Mouse (Mus musculus) lung, embryonic 16.5 days (tissue): ENCODE data around the gene Fam120b. TPM values are rescaled to one million over a fixed set of nuclear protein-coding genes. Genes with fewer than 3 reads are reported as not detected.

ENCODE experiments used
- ATAC-seq: fragments of 200-750 bp; cut with Nextera tagmentation; 2 replicates; pipeline ENCODE4 v1.8.0; 2017; ENCODE audit warnings: low read depth, mild to moderate bottlenecking, moderate library complexity
- H3K27ac ChIP-seq: fragments of 300-500 bp; sonication (generic); 2 replicates; pipeline ENCODE4 v1.5.1; 2014; ENCODE audit warnings: mild to moderate bottlenecking, control low read depth, low read length
- H3K27me3 ChIP-seq: fragments of 300-500 bp; sonication (generic); 2 replicates; pipeline ENCODE4 v1.6.1; 2014; ENCODE audit warnings: low read depth, low read length, mixed read lengths; ENCODE audit not compliant: control insufficient read depth, insufficient read depth
- H3K36me3 ChIP-seq: fragments of 300-500 bp; sonication (generic); 2 replicates; pipeline ENCODE4 v1.6.1; 2014; ENCODE audit warnings: low read length; ENCODE audit not compliant: control insufficient read depth, insufficient read depth
- H3K4me1 ChIP-seq: fragments of 300-500 bp; sonication (generic); replicated peaks from 2 replicates; pipeline ENCODE4 v1.6.1; 2014; ENCODE audit warnings: low read length, mixed read lengths; ENCODE audit not compliant: control insufficient read depth, insufficient read depth
- H3K4me2 ChIP-seq: fragments of 300-500 bp; sonication (generic); 2 replicates; pipeline ENCODE4 v1.6.1; 2014; ENCODE audit warnings: low read depth, low read length, control low read depth
- H3K4me3 ChIP-seq: fragments of 300-500 bp; sonication (generic); 2 replicates; pipeline ENCODE4 v1.5.1; 2014; ENCODE audit warnings: mild to moderate bottlenecking, low read length, control low read depth
- H3K9ac ChIP-seq: fragments of 300-500 bp; sonication (generic); 2 replicates; pipeline ENCODE4 v1.6.1; 2014; ENCODE audit warnings: low read length, control low read depth
- H3K9me3 ChIP-seq: fragments of 300-500 bp; sonication (generic); 2 replicates; pipeline ENCODE4 v1.6.1; 2016; ENCODE audit warnings: low read length; ENCODE audit not compliant: control insufficient read depth
- WGBS: fragments of 180-500 bp; shearing (Covaris S2); extraction: QIAGEN DNeasy Blood & Tissue Kit; methylation state at CpG from one replicate; pipeline ENCODE4 v1.1.7; 2014; 5-methylcytosine and 5-hydroxymethylcytosine counted together
- polyA plus RNA-seq: library from polyadenylated mRNA; unstranded; fragments of >200 nt; fragmentation: Nextera tagmentation; extraction: Ambion mirVana; gene quantifications from 2 replicates; pipeline ENCODE4 v1.2.1, GENCODE M21; 2015

The Fam120b gene
- polyA plus RNA-seq, 1 experiment from 2014 or later, result 26.1 TPM

- no peak overlapping the region for H3K9ac ChIP-seq
- no peaks in the 10 kb centered on the region for H3K9me3 ChIP-seq
- peaks cover 11% of the 10 kb centered on the region for H3K4me1 ChIP-seq
- no peak overlapping the region for H3K4me3 ChIP-seq
- H3K27ac ChIP-seq, result no peak overlapping the region
- WGBS, result 14% methylated on average over 15 of the region's 15 CpGs
- H3K36me3 ChIP-seq, result no peaks in the 10 kb centered on the region
- ATAC-seq, result no peak
- H3K4me2 ChIP-seq, result no peak overlapping the region
- peaks cover 68% of the 10 kb centered on the region for H3K27me3 ChIP-seq
These were observed 17.4 kb upstream of the Fam120b start for GRCm38 (mm10) chr17:15378413-15379109.

- no peak for ATAC-seq
- H3K27ac ChIP-seq, result no peak overlapping the region
- no peaks in the 10 kb centered on the region for H3K9me3 ChIP-seq
- H3K9ac ChIP-seq, result peak overlapping the region; percentile 59
- H3K4me2 ChIP-seq, result peak overlapping the region; percentile 80
- peaks cover 55% of the 10 kb centered on the region for H3K27me3 ChIP-seq
- peak overlapping the region; percentile 50 for H3K4me3 ChIP-seq
- peaks cover 11% of the 10 kb centered on the region for H3K4me1 ChIP-seq
- no peaks in the 10 kb centered on the region for H3K36me3 ChIP-seq
- 15% methylated on average over 17 of the region's 17 CpGs for WGBS
These were observed 16.1 kb upstream of the Fam120b start for GRCm38 (mm10) chr17:15379741-15380526.

GRCm38 (mm10) chr17:15380641-15381051, 15.4 kb upstream of the Fam120b start:
- Histone ChIP-seq H3K4me1 (peaks cover 11% of the 10 kb centered on the region), H3K9me3 (no peaks in the 10 kb centered on the region), H3K27me3 (peaks cover 54% of the 10 kb centered on the region), H3K4me2 (peak overlapping the region; percentile 80), H3K9ac (peak overlapping the region; percentile 59), H3K27ac (no peak overlapping the region), H3K4me3 (peak overlapping the region; percentile 50), H3K36me3 (no peaks in the 10 kb centered on the region)
- peak; percentile 60; the same call in 1 of the 2 replicates for ATAC-seq
- under 1% methylated on average over 27 of the region's 27 CpGs for WGBS

- H3K4me1 ChIP-seq, result peaks cover 11% of the 10 kb centered on the region
- no peak for ATAC-seq
- H3K4me3 ChIP-seq, result peak overlapping the region; percentile 50
- WGBS, result 16% methylated on average over 22 of the region's 22 CpGs
- H3K4me2 ChIP-seq, result peak overlapping the region; percentile 80
- peaks cover 54% of the 10 kb centered on the region for H3K27me3 ChIP-seq
- no peak overlapping the region for H3K27ac ChIP-seq
- peak overlapping the region; percentile 59 for H3K9ac ChIP-seq
- no peaks in the 10 kb centered on the region for H3K36me3 ChIP-seq
- no peaks in the 10 kb centered on the region for H3K9me3 ChIP-seq
These were observed 14.7 kb upstream of the Fam120b start for GRCm38 (mm10) chr17:15381092-15381860.

GRCm38 (mm10) chr17:15381869-15382660, 13.9 kb upstream of the Fam120b start:
- ATAC-seq, result no peak
- H3K4me1 ChIP-seq, result peaks cover 11% of the 10 kb centered on the region
- H3K36me3 ChIP-seq, result no peaks in the 10 kb centered on the region
- no peak overlapping the region for H3K4me2 ChIP-seq
- H3K27me3 ChIP-seq, result peaks cover 47% of the 10 kb centered on the region
- no peak overlapping the region for H3K9ac ChIP-seq
- H3K9me3 ChIP-seq, result no peaks in the 10 kb centered on the region
- H3K4me3 ChIP-seq, result no peak overlapping the region
- WGBS, result 39% methylated on average over 7 of the region's 7 CpGs
- H3K27ac ChIP-seq, result no peak overlapping the region

- H3K27me3 ChIP-seq, result peaks cover 38% of the 10 kb centered on the region
- 93% methylated on average over 5 of the region's 5 CpGs for WGBS
These were observed 12.6 kb upstream of the Fam120b start for GRCm38 (mm10) chr17:15383360-15383759.

GRCm38 (mm10) chr17:15388892-15389291, 7.1 kb upstream of the Fam120b start:
- H3K27ac ChIP-seq, result no peak overlapping the region
- no peaks in the 10 kb centered on the region for H3K27me3 ChIP-seq
- ATAC-seq, result no peak
- no peak overlapping the region for H3K4me3 ChIP-seq
- no peak overlapping the region for H3K4me2 ChIP-seq
- H3K9me3 ChIP-seq, result no peaks in the 10 kb centered on the region
- H3K36me3 ChIP-seq, result no peaks in the 10 kb centered on the region
- no peak overlapping the region for H3K9ac ChIP-seq
- 67% methylated on average over 4 of the region's 4 CpGs for WGBS
- H3K4me1 ChIP-seq, result no peaks in the 10 kb centered on the region

More at GRCm38 (mm10) chr17:15383360-15383759, 12.6 kb upstream of the Fam120b start:
- H3K36me3 ChIP-seq, result no peaks in the 10 kb centered on the region
- H3K9me3 ChIP-seq, result no peaks in the 10 kb centered on the region
- no peak overlapping the region for H3K9ac ChIP-seq
- H3K4me2 ChIP-seq, result no peak overlapping the region
- no peak overlapping the region for H3K4me3 ChIP-seq
- H3K4me1 ChIP-seq, result peaks cover 11% of the 10 kb centered on the region
- ATAC-seq, result no peak
- no peak overlapping the region for H3K27ac ChIP-seq

GRCm38 (mm10) chr17:15389356-15389755, 6.6 kb upstream of the Fam120b start:
- Histone ChIP-seq H3K4me3 (no peak overlapping the region), H3K27me3 (no peaks in the 10 kb centered on the region), H3K4me1 (no peaks in the 10 kb centered on the region), H3K9me3 (no peaks in the 10 kb centered on the region), H3K4me2 (no peak overlapping the region), H3K9ac (no peak overlapping the region), H3K36me3 (no peaks in the 10 kb centered on the region), H3K27ac (no peak overlapping the region)
- WGBS, result 71% methylated on average over 8 of the region's 8 CpGs
- no peak for ATAC-seq
